Mouse (Mus musculus) common myeloid progenitor, adult 5-6 weeks (primary cell): ENCODE measurements at regions not wholly inside any gene's neighbourhood (a gene's known extent, or its start where the extent isn't known, plus 50 kb on each side); places are given as distances from the start of the nearest gene placed in this dataset.
"Not testable (repeated sequence)": the region's sequence is repeated elsewhere in the genome, so short reads cannot be mapped to it uniquely, and the experiment has no call there.

ENCODE experiments used
- ATAC-seq: replicated peaks from 2 replicates; pipeline ENCODE4 v1.8.0; 2016; ENCODE audit warnings: low read depth, mild to moderate bottlenecking, moderate TSS enrichment, inconsistent platforms; ENCODE audit not compliant: poor library complexity, severe bottlenecking

DNA sequence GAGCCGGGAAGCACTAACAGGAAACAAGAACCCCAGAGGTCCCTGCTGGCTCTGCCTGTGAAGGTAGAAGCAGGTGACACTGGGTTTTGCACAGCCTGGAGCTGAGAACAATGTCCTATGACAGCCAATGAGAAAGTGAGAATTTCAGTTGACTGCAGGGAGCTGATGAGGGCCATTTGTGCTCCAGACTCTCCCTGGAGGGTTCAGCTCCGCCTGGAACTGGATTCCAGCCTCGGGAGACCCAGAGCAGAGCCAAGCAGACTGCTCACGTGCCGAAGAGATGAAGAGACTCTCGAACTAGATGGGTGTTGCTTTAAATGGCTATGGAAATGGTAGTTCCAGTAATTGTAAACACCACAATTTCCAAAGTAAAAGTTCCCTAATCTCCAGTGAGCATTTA is 93.5 kb downstream of the Cand1 start:
- no peak for ATAC-seq

DNA sequence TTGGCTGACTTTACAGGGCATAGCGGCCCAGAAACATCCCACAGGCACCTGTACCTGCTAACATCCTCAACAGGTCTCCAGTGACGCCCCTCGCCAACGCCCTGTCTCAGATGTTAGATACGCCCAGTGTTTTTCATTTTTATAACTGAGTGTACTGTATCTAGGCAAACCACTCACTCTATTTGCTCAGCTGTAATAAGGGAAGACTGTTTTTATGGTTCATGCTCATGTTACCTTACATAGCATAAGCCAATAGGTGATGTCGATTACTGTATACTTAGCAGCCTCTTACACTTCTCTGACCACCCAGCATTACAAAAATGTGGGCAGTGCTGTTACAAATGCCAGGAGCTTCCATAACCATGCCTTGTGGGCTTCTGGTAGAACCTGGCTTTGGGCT is 97.0 kb downstream of the Cand1 start:
- ATAC-seq: no peak

DNA sequence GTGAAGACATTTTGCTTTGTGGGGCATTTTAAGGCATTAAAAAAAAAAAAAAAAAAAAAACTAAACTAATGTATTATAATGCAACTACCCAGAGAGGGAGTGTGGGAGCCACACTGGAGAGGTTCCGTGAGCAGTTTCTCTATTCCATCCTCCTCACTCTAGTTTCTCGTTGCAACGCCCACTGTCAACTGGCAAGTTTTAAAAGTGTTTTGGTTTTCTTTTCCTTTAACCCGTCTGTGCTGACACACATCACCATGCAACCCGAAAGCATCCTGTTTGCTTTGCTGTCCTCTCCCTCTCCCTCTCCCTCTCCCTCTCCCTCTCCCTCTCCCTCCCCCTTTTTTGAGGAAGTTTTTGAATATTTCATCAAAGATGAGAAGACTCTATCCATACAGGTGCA is 97.5 kb downstream of the Cand1 start:
- ATAC-seq: peak; percentile 47

DNA sequence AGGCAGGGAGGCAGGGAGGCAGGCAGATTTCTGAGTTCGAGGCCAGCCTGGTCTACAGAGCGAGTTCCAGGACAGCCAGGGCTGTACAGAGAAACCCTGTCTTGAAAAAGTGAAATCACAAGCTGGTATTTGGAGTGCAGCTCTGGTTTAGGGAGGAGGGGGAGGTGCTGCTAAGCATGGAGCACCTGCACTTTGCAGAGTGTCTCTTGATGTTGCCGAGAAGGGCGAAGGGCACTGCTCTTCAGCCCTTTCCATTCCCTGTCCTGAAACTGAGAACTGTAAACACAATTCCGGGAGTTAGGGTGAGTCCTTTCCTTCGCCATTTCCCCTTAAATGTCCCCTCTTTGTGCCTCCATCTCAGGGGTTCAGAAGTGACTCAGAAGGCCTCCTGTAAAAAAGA is 101.6 kb downstream of the Cand1 start:
- ATAC-seq: no peak

DNA sequence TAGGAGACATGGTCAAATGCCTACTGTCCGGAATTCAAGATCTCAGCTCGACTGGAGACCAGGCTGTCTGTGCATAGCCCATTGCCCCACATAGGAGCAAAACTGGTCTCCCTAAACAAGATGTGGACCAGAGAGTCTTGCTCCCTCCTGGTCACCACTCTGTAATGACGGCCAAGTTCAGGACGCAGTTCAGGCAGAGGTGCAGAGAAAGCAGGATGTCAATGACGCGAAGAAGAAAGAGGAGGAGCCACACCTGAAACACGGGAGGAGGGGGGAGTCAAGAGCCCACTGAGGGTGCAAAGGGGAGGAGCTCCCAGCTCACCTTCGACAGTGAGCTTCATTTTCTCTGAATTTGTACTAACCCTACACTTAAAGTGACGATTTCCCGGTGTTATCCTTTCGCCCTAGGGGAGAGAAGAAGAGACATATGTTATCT is 104.3 kb downstream of the Cand1 start:
- no peak for ATAC-seq

DNA sequence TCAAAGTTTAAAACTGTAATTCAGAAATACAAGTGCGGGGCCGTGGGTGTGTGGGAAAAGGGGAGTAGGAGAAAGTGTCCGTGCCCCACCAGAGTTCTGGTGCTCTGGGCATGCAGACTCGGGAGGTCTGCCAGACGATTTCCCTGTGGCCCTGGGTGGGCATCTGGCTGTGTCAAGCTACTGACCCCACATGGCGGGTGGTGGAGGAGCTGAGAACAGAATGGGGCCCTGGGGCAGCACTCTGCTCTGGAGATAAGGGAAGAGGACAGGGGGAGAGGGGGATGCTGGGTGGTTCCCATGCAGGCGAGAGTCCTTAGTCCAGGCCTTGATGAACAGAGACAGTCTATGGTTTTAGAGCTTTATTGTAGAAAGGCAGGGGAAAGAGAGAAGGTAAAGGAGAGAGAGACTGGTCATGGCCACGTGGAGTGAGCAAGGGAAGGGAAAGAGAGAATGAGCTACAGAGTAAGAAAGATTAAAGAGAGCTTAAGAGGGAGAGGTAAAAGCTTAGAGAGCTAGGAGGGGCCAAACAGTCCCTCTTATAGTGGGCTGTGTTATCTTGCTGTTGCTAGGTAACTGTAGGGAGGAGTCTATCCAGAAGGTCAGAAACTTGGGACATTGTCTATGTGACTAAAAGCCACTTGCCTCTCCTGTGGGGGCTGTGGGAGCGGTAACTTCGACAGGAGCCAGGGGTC is 104.9 kb downstream of the Cand1 start:
- ATAC-seq: no peak

DNA sequence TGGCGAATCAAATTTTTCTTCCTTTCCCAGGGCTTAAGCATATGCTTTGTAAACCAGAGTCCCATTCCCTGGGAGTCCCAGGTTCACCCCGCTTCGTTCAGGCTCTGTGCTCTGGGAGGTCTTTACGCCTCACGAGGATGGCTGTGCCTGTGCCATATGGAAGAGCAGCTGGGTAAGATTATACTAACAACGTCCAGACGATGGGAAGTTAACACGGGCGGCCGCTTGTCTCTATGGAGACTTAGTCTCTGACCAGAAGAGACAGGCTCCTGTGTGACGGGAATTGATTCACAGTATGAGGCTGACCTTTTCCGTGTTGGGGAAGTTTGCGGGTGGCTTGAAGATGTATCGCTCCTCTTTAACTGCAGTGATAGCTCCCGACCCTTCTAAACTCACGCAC is 107.9 kb downstream of the Cand1 start:
- ATAC-seq: no peak

DNA sequence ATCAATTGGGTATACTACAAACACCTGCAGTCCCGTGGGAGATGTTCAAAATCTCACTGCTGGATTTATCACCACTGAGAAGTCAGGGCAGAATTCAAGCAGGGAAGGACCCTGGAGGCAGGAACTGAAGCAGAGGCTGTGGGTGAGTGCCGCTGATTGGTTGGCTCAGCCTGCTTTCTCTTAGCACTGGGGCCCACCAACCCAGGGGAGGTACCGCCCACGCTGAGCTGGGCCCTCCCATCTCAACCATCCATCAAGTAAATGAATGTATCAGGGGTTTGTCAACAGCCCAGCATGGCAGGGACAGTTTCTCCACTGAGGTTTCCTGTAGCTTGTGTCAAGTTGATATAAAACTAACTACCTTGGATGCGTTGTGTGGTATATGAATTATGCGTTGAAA is 109.2 kb downstream of the Cand1 start:
- no peak for ATAC-seq

DNA sequence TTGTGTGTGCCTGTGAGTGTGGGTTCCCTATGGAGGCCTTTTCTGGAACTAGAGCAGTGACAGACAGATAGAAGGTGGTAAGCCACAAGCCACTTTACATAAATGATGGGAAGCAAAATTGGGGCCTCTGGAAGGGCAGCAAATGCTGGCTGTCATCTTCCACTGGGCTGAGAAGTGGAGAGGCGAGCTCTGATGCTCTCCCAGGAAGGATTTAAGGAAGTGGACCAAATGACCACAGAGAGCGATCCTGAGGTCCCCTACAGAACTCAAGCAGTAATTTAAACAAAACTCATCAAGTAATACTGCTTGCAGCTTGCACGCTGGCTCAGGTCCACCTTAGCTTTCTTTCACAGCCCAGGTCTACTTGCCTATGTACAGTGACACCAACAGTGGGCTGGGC is 111.8 kb downstream of the Cand1 start:
- ATAC-seq: peak; percentile 47; the same call in 1 of the 2 replicates

DNA sequence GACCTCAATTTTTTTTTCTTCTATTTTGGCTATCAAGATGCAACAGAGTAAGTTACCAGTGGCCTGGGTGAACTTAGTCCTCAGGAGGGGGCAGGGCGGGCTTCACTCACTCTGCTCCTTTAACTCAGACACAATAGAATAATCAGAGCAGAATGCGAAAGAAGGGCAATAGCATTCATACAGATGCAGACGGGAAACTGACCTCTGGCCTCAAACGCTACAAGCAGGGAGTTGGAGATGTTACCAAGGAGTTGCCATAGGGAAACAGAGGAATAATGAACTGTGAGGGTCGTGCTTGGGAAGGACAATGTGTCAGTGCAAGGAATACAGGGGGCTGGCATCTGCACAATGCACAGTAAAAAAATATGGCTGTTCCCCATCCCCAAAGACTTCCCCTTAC is 116.3 kb downstream of the Cand1 start:
- no peak for ATAC-seq

DNA sequence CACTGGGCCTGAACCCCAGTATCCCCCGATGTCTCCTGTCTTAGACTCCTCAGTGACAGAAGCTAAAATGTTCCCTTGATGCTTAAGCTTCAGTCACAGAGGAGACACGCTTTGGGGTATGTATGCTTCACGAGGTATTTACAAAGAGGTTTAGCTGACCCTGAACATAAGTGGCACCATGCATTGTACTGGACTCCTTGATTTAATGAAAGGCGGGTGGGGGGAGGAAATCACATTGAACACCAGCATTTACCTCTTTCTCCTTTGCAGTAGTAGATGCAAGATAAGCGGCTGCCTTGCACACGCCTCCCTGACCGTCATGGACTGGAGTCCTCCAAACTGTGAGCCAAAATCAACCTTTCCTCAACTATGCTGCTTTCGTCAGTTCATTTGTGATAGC is 117.5 kb downstream of the Cand1 start:
- ATAC-seq: no peak

DNA sequence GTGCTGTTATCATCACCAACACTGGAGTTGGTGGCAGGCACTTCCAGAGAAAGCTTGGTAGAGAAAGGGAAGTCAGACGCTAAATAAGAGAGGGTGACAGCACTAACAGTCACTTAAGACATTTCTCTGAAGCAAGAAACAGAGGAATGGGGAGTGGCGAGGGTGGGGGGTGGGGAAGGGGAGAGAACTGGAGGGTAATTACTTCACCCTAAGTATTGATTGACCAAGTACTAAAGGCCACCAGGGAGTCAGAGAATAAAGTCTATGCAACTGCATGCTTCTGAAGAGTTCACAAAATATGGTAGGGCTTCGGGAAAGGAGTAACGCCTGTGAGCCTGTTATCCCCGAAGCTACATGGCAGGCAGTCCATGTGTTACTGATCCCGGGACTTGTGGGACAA is 118.3 kb downstream of the Cand1 start:
- ATAC-seq: no peak

DNA sequence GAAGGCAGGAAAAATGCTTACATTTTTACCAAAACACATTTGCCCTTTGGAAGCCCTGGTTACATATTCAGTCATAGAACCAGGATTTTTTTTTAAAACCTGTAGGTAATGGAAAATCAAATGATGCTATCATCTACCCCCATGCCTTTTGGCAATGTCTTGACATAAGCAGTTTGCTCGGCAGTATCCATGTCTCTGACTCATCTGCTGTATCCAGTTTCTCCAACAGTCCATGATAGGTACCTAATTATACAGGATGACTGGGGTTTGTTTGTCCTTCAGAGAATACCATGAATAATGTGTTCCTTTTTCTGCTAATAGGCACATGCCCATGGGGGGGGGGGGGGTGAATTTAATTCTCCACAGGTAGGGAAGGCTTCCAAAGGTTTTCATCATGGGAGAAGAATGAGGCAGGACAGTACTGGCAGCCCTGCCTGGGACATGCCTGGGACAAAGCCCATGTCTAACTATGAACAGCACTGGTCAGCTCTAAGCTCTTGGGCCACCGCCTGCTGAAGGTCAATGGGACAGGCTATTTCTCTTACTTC is 122.9 kb downstream of the Cand1 start:
- ATAC-seq: no peak

DNA sequence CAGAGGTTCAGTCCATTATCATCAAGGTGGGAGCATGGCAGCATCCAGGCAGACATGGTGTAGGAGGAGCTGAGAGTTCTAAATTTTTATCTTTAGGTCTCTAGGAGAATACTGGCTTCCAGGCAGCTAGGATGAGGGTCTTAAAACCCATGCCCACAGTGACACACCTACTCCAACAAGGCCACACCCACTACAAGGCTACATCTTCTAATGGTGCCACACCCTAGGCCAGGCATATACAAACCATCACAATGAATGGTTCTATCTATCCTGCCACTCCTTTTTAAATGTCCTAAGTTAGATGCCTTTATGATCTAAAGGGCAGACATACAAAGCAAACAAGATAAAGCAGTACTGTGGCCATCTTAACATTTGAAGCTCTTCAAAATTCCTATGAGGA is 124.7 kb downstream of the Cand1 start:
- not testable (repeated sequence) for ATAC-seq

DNA sequence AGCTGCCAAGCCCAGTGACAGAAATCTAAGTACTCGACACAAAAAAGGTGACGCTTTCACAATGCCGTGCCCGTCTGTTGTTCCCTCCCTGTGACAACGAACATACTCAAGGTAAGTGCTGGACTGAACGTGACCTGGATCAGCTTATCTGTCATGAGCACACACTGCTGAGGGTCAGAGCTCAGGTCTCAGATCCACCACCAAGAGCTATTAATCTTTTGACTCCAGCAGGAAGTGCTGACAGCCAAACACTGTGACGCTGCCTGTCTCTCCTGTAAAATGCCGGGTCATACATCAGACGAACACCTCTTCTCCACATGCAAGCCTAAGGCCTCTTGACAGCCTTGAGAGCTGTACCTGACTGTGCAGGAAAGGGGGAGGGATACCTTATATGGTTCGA is 125.2 kb downstream of the Cand1 start:
- peak; percentile 92 for ATAC-seq

DNA sequence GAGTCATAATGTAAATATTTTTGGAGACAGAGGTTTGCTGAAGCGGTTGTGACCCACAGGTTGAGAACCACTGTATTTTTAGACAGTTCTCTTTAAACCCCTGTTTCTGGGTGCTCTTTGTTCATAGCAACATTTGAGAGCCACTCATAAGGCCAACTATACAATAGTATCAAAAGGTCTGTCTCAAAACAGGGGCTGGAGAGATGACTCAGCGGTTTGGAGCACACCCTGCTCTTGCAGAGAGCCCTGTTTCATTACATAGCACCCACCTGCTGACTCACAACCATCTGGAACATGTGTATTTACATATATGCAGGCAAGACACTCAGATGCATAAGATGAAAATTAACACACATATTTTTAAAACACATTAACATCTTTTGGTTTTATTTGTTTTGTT is 128.0 kb downstream of the Cand1 start:
- ATAC-seq: no peak

DNA sequence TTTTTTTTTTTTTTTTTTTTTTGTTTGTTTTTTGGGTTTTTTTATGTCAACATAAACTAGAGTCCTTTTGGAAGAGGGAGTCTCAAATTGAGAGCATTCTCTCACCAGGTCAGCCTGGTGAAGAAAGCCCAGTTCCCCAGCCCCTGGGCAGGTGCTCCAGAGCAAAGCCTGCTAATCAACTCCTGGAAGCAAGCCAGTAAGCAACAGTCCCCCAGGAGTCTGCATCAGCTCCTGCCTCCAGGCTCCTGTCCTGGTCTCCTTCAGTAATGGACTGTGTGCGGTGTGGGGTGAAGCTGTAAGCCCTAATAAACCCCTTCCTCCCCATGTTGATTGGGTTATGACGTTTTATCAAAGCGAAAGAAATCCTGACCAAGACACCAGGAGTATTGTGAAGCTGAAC is 128.4 kb downstream of the Cand1 start:
- ATAC-seq: no peak

DNA sequence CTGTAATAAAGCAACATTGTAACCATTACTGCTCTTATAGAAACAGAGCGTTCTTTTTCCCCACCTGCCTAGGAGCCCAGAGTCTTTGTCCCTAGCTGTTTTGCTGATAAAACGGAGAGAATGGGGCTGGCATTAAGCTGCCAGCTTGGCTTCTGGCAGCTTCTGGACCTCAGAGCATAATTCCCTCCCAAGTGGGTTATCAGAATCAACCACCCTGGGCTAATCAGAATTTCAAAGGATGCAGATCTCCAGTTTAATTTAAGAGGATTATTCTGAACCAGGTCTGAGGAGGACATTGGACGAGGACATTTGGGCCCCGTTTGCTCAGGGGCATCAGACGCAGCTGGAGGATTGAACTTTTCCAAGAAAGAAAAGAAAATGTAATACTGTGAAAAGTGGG is 129.2 kb downstream of the Cand1 start:
- no peak for ATAC-seq

DNA sequence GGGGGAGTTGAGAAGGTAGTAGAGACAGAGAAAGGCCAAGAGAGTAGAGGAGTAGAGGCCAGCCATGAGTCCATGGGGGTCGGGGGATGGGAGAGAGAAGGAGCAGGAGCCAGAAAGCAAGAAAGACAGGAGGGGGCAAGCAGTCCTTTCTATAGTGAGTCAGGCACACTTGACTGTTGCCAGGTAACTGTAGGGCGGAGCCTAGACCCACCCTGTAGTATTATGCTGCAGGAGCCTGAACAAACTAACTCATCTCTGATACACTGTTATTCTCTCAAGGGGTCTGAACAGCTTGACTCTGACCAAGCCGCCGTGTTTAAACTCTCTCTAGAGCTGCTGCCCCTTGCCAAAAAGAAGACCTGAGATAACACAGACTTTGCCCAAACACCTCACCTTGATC is 130.6 kb downstream of the Cand1 start:
- no peak for ATAC-seq

DNA sequence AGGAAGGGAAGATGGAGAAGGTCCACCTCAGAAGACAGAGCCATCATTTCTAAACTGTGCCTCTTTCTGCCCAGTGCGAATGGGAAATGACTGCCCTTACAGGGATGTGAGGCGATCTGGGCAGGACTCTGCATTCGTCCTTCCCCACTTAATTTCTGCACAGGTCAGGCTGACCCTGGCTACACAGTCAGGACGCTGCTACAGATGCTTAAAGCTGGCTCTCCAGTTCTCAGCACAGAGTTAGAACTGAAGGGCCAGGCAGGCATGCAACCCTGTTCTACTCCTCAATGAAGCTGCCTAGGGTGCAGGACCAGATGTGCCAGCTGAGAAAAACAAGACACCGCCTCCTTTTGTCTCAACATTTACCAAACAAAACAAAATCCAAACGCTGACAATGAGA is 132.1 kb downstream of the Cand1 start:
- no peak for ATAC-seq

DNA sequence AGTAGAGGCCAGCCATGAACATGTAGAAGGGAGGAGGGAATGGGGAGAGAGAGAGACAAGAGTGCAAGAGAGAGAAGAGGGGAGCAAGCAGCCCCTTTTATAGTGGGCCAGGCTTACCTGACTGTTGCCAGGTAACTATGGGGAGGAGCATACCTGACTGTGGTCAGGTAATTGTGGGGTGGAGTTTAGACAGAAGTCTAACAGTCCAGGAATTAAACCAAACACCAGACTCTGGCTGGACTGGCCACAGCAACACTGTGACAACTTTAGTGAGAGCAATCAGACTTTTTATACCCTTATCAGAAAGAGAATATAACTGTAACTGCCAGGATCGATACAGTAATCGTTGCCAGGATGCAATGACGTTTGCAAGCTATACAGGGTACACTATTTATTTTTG is 133.8 kb downstream of the Cand1 start:
- ATAC-seq: no peak

DNA sequence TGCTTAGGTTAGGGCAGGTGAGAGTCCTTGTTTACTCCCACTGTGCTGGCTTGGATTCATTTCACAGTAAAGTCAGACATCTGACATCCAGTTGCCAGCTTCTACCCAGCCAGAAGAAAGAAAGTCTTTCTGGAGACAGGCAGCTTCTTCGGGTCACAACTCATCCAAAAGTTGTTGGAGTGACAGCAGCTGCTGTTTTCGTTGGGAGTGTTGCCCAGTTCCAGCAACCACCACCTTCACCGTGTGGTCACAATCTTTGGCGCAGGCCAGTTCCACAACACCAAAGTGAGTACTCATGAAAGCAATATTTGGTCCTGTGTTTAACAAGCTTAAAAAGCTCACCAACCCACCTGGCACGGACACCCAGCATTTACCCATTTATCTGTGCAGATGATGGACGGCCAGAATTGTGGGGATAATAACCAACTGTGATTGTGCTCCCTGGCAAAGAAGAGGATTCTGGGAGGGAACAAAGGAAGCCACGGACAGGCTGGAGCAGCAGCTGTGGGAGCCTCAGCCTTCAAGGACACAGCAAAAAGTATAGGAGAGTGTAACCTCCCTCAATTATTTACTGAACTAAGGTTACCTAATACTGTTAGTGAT is 134.5 kb downstream of the Cand1 start:
- no peak for ATAC-seq
